Mouse (Mus musculus) embryonic facial prominence, embryonic 15.5 days (tissue): ENCODE measurements at regions not wholly inside any gene's neighbourhood (a gene's known extent, or its start where the extent isn't known, plus 50 kb on each side); places are given as distances from the start of the nearest gene placed in this dataset.

Source experiments
- ATAC-seq: fragments of 200-750 bp; cut with Nextera tagmentation; 2 replicates; pipeline ENCODE4 v1.8.0; 2017; ENCODE audit warnings: low read depth, moderate TSS enrichment; ENCODE audit not compliant: insufficient number of reproducible peaks, low FRiP score, low TSS enrichment
- H3K27ac ChIP-seq: fragments of 300-500 bp; sonication (generic); replicated peaks from 2 replicates; pipeline ENCODE4 v1.5.1; 2015; ENCODE audit warnings: mild to moderate bottlenecking, inconsistent platforms
- H3K27me3 ChIP-seq: fragments of 300-500 bp; sonication (generic); 2 replicates; pipeline ENCODE4 v1.6.1; 2015; ENCODE audit warnings: inconsistent platforms
- H3K36me3 ChIP-seq: fragments of 300-500 bp; sonication (generic); 2 replicates; pipeline ENCODE4 v1.6.1; 2015; ENCODE audit warnings: mild to moderate bottlenecking, inconsistent platforms
- H3K4me1 ChIP-seq: fragments of 300-500 bp; sonication (generic); 2 replicates; pipeline ENCODE4 v1.6.1; 2015; ENCODE audit warnings: inconsistent platforms
- H3K4me2 ChIP-seq: fragments of 300-500 bp; sonication (generic); replicated peaks from 2 replicates; pipeline ENCODE4 v1.6.1; 2015; ENCODE audit warnings: mild to moderate bottlenecking, inconsistent platforms
- H3K4me3 ChIP-seq: fragments of 300-500 bp; sonication (generic); replicated peaks from 2 replicates; pipeline ENCODE4 v1.5.1; 2015; ENCODE audit warnings: mild to moderate bottlenecking, inconsistent platforms
- H3K9ac ChIP-seq: fragments of 300-500 bp; sonication (generic); 2 replicates; pipeline ENCODE4 v1.6.1; 2015; ENCODE audit warnings: inconsistent platforms
- H3K9me3 ChIP-seq: fragments of 300-500 bp; sonication (generic); replicated peaks from 2 replicates; pipeline ENCODE4 v1.6.1; 2016; ENCODE audit warnings: inconsistent platforms
- WGBS: fragments of 180-500 bp; shearing (Covaris S2); methylation state at CpG from one replicate; pipeline ENCODE4 v1.1.7; 2015; 5-methylcytosine and 5-hydroxymethylcytosine counted together

DNA sequence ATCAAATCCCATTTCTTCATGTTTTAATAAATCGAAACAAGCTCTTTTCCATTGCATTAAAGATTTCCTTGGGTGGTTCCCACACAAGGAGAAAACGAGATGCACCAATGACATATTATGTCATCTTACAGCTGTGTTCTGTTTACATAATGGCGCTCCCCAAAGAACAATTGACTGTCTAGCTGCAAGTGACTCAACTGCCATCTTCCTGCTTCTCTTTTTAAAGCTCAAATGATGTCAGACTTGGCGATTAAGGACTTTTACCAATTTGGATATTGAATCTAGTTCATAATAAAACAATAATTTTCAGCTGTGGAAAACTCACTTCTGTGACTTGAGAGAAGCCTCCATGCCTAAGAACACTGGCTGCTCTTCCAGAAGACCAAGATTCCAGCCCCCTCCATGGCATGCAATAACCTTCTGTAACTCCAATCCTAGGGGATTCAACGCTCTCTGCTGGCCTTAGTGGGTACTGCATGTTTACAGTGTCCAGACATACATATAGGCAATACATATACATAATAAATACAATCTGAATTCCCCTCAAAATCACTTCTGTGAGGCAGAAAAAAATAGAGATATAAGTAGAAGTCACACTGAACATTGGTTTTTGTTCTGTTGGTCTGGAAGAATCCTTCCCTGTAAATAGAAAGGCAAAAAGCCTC lies 318.7 kb downstream of the Rnd3 start:
- no peak for ATAC-seq
- peaks cover 11% of the 10 kb centered on the region for H3K4me1 ChIP-seq
- H3K9me3 ChIP-seq, result no peaks in the 10 kb centered on the region
- H3K36me3 ChIP-seq, result no peaks in the 10 kb centered on the region
- no peak overlapping the region for H3K4me3 ChIP-seq
- H3K9ac ChIP-seq, result no peak overlapping the region
- WGBS, result 56% methylated on average over 5 of the region's 5 CpGs
- no peaks in the 10 kb centered on the region for H3K27me3 ChIP-seq
- H3K27ac ChIP-seq, result no peak overlapping the region
- no peak overlapping the region for H3K4me2 ChIP-seq

DNA sequence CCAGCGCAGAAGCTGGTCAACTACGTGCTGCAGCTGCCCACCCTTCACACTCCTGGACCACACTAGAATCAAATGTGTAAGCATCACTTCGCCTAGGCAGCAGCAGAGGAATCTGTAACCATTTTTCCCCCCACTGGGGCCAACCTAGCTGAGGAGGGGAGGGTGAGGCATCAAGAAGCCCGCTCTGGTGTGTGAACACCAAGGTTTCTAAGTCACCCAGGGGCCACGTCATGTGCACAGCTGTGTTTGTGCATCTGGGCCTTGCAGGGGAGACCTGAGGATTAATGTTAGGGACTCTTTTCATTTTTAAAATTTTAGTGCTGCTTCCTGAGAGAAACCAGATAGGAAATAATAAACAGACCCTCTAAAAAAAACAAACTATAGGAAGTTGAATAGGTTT lies 321.8 kb downstream of the Rnd3 start:
- no peak for ATAC-seq
- Histone ChIP-seq H3K36me3 (no peaks in the 10 kb centered on the region), H3K27ac (no peak overlapping the region), H3K4me2 (no peak overlapping the region), H3K27me3 (no peaks in the 10 kb centered on the region), H3K4me3 (no peak overlapping the region), H3K9ac (no peak overlapping the region), H3K4me1 (peaks cover 23% of the 10 kb centered on the region), H3K9me3 (no peaks in the 10 kb centered on the region)
- WGBS, result 73% methylated on average over 5 of the region's 5 CpGs

DNA sequence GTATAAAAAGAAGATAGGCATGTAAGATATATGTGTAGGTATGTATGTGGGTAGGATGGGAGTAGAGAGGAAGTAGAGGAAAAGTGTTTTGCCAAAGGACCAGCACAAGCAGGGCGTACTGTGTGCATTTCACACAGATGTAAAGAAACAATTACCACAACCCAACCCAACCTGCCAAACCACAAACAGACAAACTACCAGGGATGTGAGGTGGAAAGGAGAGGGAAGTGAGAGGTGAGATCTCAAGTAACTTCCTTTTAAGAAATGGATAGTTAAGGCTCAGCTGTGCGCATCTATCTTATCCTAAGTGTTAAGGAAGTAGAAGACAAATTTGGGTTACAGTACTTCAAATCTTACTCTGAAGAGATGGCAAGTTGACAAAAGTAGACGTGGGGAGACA lies 322.4 kb downstream of the Rnd3 start:
- WGBS, result 80% methylated on average over 3 of the region's 3 CpGs
- Histone ChIP-seq H3K9me3 (no peaks in the 10 kb centered on the region), H3K4me3 (no peak overlapping the region), H3K9ac (no peak overlapping the region), H3K4me1 (peaks cover 23% of the 10 kb centered on the region), H3K36me3 (no peaks in the 10 kb centered on the region), H3K4me2 (no peak overlapping the region), H3K27me3 (no peaks in the 10 kb centered on the region), H3K27ac (no peak overlapping the region)
- no peak for ATAC-seq

DNA sequence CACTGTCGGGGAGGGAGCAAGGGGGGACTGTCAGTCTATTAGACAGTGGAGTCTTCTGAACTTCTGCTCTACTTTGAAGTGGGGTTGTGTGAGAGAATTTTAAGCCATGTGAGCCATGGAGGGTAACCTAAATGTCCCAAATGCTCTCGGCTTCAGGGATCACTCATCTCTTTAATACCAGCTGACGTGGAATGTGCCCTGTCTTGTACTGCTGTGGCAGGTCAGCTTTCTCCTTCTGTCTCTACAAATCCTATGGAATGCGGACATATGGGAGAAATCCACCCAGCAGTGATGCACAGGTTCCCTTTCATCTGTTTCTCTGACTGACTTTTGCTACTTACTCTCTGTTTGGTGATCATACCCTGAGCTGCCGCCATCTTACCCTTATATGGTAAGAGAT lies 323.3 kb downstream of the Rnd3 start:
- H3K27me3 ChIP-seq, result no peaks in the 10 kb centered on the region
- WGBS, result 64% methylated on average over 5 of the region's 5 CpGs
- ATAC-seq, result no peak

DNA sequence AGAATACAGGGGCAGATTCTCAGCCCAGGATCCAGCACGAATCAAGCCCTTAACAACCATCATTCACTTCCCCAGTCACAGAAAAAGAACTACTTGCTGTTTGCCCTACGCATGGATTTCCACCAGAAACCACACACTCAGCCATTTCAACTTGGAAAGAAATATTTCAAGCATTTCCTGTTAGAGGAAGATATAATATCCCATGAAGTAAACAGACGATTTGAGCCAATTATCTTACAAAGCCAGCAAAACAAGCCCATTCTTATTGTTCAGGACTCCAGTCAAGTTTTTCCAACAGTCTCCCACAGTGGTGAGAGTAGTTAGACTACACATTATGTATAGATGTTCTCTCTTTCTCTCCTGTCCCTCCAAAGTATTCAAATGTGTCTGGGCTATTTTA lies 324.1 kb downstream of the Rnd3 start:
- ATAC-seq, result 0 out of 2 replicates have a peak, but pooled peaks have one; percentile 24
- Histone ChIP-seq H3K4me1 (peaks cover 23% of the 10 kb centered on the region), H3K36me3 (no peaks in the 10 kb centered on the region), H3K9me3 (no peaks in the 10 kb centered on the region), H3K4me3 (no peak overlapping the region), H3K27ac (peak overlapping the region; percentile 36; the same call in 1 of the 2 replicates), H3K27me3 (no peaks in the 10 kb centered on the region), H3K4me2 (no peak overlapping the region), H3K9ac (no peak overlapping the region)
- 12% methylated on average over 3 of the region's 3 CpGs for WGBS

More for the DNA sequence above, 323.3 kb downstream of the Rnd3 start:
- Histone ChIP-seq H3K9ac (no peak overlapping the region), H3K4me3 (no peak overlapping the region), H3K36me3 (no peaks in the 10 kb centered on the region), H3K4me1 (peaks cover 23% of the 10 kb centered on the region), H3K27ac (peak overlapping the region; percentile 36; the same call in 1 of the 2 replicates), H3K4me2 (no peak overlapping the region), H3K9me3 (no peaks in the 10 kb centered on the region)

DNA sequence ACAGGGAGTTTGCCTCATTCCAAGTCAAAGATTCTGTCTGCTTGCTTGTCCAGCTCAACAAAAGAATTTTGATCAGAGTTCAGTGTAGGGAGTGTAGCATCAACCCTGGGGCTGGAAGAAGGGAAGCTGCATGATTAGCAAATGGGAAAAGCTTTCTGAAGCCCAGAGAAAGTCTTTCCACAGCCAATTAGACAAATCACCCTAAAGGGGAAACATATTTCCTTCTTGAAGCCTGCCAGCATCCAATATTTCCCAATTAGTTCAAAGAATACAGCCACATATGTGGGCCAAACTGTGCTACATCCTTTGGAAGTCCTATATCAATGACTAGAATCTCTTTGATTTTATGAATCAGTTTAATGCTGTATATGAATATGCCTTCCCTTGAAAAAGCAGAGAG lies 326.2 kb downstream of the Rnd3 start:
- ATAC-seq, result no peak
- peaks cover 23% of the 10 kb centered on the region for H3K4me1 ChIP-seq
- H3K4me3 ChIP-seq, result no peak overlapping the region
- no peak overlapping the region for H3K4me2 ChIP-seq
- no peaks in the 10 kb centered on the region for H3K27me3 ChIP-seq
- no peaks in the 10 kb centered on the region for H3K9me3 ChIP-seq
- H3K36me3 ChIP-seq, result no peaks in the 10 kb centered on the region
- H3K27ac ChIP-seq, result no peak overlapping the region
- no peak overlapping the region for H3K9ac ChIP-seq

DNA sequence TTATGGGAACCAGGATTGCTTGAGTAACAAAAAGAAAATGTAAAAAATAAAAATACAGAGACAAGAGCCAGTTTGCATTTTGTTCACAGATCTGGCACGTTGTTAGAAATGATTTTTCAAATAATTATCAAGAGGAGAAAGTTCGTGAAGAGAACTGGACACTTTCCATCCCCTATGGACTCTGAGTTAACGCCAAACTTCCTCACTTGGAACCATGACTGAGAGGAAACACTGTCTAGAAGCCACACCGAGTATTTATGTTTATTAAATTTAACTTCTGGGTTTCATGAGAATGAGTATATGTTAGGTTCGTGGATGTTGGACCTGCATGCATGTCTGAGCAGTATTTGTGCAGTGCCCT lies 329.6 kb downstream of the Rnd3 start:
- Histone ChIP-seq H3K9me3 (no peaks in the 10 kb centered on the region), H3K36me3 (no peaks in the 10 kb centered on the region), H3K27me3 (no peaks in the 10 kb centered on the region), H3K9ac (no peak overlapping the region), H3K27ac (0 out of 2 replicates have a peak overlapping the region, but pooled peaks have one; percentile 34), H3K4me1 (peaks cover 13% of the 10 kb centered on the region), H3K4me2 (no peak overlapping the region), H3K4me3 (no peak overlapping the region)
- 58% methylated on average over 5 of the region's 5 CpGs for WGBS
- ATAC-seq, result no peak

DNA sequence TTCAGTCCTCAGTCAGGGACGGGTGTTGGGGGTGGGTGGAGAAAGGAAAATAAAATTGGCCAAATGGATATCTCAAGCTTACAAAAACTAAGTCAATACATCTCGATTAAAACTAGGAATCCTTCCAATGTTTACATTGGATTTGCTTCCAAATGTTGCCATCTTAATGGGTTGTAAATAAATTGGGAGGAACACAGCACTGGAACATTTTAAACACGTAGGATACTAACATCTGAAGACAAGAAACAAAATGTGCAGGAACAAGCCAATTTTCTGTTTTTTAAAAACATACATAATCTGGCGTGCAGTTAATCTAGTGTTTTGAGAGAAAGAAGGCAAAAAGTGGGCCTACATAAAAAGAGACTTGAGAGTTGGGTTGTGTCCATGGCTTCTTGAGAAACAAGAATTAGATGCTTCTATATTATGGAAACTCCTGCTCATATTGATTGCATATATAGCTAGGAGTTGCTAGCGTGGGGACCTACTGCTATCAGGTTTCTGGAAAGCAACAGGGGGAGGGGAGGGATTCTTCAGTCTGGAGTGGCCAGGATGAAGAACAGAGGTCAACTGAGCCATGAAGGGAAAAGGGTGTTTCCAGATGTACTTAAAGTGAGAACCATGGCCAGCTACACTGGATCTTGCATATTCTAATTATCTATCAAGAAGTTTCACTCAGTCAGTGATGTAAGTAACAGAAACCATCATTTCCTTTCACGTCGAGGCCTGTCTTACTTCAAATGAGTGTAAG lies 330.2 kb downstream of the Rnd3 start:
- WGBS, result 52% methylated on average over 7 of the region's 7 CpGs
- no peak for ATAC-seq

DNA sequence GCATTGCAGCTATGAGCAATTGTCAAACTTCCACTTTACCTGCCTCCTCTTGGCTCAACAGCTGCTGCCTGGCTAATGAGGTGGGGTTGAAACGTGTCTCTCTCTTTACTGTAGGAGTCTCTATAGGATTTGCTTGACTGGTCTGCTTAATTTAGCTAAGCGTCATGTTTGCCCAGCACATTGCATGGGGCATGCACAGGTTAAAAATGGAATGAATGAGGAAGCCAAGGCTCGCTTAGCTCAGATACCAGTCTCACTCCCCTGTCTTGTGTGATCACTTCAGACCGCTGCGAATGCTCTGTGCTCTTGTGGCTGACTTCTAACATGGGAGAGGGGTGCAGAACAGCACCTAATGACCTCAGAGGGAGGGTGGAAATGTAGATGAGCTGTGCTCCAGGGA lies 332.5 kb downstream of the Rnd3 start:
- Histone ChIP-seq H3K4me3 (no peak overlapping the region), H3K27ac (no peak overlapping the region), H3K9ac (no peak overlapping the region), H3K9me3 (no peaks in the 10 kb centered on the region), H3K36me3 (no peaks in the 10 kb centered on the region), H3K4me2 (no peak overlapping the region), H3K27me3 (no peaks in the 10 kb centered on the region), H3K4me1 (peaks cover 9% of the 10 kb centered on the region)
- WGBS, result 71% methylated on average over 5 of the region's 5 CpGs
- no peak for ATAC-seq

More for the DNA sequence above, 330.2 kb downstream of the Rnd3 start:
- Histone ChIP-seq H3K27ac (0 out of 2 replicates have a peak overlapping the region, but pooled peaks have one; percentile 34), H3K4me3 (no peak overlapping the region), H3K36me3 (no peaks in the 10 kb centered on the region), H3K4me1 (peaks cover 9% of the 10 kb centered on the region), H3K27me3 (no peaks in the 10 kb centered on the region), H3K9ac (no peak overlapping the region), H3K4me2 (no peak overlapping the region), H3K9me3 (no peaks in the 10 kb centered on the region)

DNA sequence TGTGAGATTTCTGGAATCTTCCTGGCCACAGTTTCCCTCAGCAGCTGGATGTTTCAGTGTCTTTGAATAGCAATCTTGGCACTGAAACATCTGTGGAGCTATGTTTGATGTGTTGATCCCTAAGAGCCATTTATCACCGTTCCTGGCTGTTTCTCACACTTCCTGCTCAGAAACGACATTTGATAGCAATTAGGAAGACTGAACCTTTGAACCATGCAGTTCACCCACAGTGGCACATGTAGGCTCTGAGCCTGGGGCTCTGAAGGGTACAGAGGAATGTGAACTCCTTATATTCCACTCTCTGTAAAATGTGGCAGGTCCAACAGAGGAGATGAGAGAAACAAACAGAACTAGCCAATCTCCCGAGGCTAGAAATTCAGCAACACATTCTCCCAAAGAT lies 333.4 kb downstream of the Rnd3 start:
- ATAC-seq, result no peak
- H3K36me3 ChIP-seq, result no peaks in the 10 kb centered on the region
- H3K4me3 ChIP-seq, result no peak overlapping the region
- H3K4me1 ChIP-seq, result peaks cover 9% of the 10 kb centered on the region
- 8% methylated on average over 3 of the region's 3 CpGs for WGBS
- no peak overlapping the region for H3K4me2 ChIP-seq
- no peak overlapping the region for H3K9ac ChIP-seq
- H3K27me3 ChIP-seq, result no peaks in the 10 kb centered on the region
- no peak overlapping the region for H3K27ac ChIP-seq
- no peaks in the 10 kb centered on the region for H3K9me3 ChIP-seq

DNA sequence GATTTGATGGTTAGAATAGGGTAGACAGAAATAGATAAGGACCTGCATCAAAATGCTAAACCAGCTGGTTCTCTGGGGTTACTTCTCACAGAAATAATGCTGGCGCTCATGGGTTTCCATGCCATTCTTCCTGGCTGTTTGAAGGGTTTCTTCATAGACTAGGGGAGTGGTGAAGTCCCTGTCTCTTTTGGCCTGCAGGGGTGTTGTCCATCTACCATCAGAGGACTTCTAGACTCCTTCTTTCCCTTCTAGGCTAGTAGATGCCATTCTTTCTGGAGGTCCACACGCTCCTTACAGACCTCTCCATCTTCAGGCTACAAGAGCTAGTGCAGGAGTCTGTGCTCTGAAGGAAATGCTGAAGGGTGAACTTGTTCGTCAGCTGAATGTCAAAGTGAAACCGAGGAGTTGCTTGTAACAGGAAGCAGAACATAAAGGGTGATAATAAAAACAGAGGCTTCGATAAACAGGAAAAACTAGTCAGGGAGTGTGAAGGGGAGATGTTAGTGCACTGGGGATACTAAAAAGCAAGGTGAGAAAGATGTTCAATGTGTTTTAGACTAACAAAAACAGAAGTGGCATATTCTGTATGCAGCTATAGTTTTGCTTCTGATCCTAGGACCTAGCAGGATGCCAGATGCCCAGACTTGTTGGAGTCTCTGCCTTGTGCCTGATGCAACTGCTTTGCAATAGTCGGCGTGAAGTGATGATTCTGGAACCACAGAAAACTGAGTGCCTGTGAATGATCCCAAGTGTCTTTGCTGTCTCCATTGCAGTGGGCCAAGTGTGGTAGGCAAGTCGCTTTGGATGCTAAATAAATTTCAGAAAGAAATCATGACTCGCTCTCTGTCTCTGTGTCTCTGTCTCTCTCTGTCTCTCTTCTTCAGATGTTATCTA lies 335.1 kb downstream of the Rnd3 start:
- Histone ChIP-seq H3K9me3 (no peaks in the 10 kb centered on the region), H3K27me3 (no peaks in the 10 kb centered on the region), H3K9ac (no peak overlapping the region), H3K4me1 (peaks cover 9% of the 10 kb centered on the region), H3K36me3 (no peaks in the 10 kb centered on the region), H3K4me3 (no peak overlapping the region), H3K4me2 (no peak overlapping the region), H3K27ac (no peak overlapping the region)
- no peak for ATAC-seq
- 62% methylated on average over 9 of the region's 9 CpGs for WGBS
